Mouse (Mus musculus): ENCODE results near the gene Gm10282.
A peak's percentile ranks its signal among the peaks of the same experiment; 100 is the strongest.

Gm10282 gene

DNA sequence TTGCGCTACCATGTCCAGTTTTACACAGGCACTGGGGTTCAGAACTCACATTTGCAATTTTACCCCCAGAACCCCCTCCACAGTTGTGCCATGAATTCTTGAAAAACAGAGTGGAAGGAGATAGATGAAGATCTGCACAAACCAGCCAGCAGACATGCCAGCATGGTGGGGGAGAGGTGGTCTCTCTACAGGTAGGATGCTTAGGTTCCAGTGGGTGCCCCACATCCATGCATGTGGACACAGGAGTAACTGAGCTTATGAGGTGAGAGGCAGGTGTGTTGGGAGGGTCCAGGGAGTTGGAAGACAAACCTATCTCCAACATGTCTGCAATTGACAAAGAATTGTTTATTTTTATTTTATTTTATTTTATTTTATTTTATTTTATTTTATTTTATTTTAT, 6.1 kb downstream of the Gm10282 start:
- DNase-seq (ENCODE audit: low spot score) = no peak

GRCm38 (mm10) chr8:72296561-72296960, 8.5 kb downstream of the Gm10282 start:
- DNase-seq (ENCODE audit: low spot score) = no peak

DNA sequence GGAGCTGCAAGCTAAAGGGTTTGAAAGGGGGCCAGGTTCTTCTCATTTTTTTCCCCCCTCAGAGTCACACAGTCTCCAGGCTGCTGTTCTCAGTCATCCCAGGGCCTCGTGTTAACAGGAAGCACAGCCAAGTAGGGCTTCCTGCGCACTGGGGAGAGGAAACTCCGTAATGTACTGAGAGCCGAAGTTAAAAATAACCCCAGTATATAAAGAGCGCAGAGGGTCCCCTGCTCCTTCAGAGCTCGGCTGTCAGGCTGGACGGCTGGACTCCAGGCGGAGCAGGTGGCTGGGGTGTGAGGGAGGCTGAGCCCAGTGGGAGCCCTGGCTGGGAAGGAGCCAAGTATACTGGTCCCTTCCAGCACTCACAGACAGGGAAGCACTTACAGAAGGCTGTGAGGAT, 9.4 kb downstream of the Gm10282 start:
- no peak for DNase-seq (ENCODE audit: low spot score)

GRCm38 (mm10) chr8:72295125-72295524, 9.9 kb downstream of the Gm10282 start:
- DNase-seq (ENCODE audit: low spot score) = no peak

DNA sequence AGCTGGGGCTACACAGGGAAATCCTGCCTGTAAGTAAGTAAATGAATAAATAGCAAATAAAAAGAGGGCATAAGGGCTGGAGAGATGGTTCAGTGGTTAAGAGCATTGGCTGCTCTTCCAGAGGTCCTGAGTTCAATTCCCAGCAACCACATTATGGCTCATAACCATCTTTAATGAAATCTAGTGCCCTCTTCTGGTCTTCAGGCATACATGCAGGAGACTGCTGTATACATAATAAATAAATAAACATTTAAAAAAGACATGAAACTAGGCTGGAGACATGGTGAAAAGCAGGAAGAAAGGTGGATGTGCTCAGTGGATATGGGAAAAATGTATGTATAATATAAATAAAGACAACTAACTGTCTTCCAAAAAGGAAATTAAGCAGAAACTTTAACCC, 11.8 kb downstream of the Gm10282 start:
- DNase-seq (ENCODE audit: low spot score) = no peak

GRCm38 (mm10) chr8:72291104-72291503, 14.0 kb downstream of the Gm10282 start:
- DNase-seq (ENCODE audit: low spot score) = no peak

DNA sequence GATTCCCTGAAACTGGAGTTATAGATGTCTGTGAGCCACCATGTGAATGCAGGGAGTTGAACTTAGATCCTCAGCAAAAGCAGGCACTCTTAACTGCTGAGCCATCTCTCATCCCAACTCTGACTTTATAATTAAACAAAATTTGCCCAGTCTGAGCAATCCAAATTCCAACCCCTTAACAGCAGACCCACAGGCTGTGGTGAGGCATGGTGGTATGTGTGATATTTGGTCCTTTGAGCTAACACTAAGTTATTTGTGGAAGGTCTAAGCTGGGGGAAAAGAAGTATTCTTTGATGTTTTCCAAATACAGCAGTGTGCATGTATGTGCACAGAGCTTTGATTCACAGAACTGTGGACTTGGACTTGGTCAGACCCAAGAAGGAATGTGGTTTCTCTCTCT, 16.0 kb downstream of the Gm10282 start:
- DNase-seq (ENCODE audit: low spot score) = no peak

DNA sequence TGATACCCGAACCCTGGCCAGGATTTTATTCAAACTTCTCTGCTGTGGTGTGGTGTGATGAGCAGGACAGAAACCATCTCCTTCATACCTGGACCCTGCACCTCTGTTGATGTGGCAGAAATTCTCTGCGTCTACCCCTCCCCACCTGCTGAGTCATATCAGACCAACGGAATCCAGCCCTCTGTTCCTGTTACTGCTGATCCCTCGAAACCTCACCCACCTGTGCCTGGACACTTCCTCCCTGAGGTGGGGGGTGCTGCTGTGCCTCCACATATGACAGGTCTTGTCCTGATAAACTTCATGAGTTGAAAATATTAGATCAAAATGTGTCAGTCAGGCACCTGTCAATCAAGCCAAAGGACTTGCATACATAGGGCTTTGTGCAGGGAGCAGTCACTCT, 19.8 kb downstream of the Gm10282 start:
- DNase-seq (ENCODE audit: low spot score) = no peak

DNA sequence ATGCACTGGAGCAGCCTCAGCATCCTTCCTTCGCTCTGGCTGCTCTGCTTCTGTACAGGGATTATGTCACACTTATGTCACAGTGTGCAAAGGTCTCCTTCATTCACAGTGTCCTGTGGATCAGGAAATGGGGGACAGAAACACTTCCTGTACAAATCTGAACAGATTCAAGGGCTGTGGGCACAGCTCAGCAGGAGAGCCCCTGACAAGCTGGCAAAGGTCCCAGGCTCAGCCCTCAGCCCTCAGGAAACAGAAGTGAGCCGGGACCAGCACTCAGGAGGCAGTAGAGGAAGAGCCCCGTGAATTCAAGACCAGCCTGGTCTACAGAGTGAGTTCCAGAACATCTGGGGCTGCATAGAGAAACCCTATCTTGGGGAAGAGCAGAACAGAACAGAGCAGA, 23.4 kb downstream of the Gm10282 start:
- no peak for DNase-seq (ENCODE audit: low spot score)

- DNase-seq (ENCODE audit: low spot score) = no peak
Measured at GRCm38 (mm10) chr8:72279151-72279550, 25.9 kb downstream of the Gm10282 start.

- no peak for DNase-seq (ENCODE audit: low spot score)
Measured at GRCm38 (mm10) chr8:72277244-72277643, 27.8 kb downstream of the Gm10282 start.

- no peak for DNase-seq (ENCODE audit: low spot score)
Measured at GRCm38 (mm10) chr8:72273807-72274206, 31.3 kb downstream of the Gm10282 start.

DNA sequence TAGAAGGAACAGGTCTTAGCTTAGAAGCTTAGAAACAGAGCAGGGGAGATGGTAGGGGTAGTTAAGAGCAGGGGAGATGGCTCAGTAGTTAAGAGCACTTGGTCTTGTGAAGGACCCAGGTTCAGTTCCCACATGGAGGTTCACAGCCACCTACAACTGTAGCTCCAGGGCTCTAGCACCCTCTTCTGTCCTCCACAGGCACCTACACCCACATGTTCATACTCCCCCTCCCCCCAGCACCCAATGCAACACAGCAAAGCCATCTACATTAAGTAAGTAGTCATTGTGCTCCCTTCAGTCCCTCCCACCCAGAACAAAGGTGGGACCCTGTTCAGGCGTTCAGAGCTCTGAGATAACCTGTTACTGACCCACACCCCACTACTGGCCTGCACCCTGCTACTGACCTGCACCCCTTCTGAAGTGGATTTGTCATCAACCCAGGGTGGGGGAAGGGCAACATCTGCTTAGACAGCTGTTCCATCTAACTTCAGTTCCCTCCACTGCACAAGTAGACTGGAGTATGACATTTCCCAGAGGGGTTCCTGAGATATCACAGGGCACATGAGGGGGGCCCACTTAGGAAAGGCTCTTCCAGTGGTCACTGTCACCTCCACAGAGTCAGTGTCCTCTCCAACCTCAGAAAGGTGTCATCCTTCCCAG, 31.8 kb downstream of the Gm10282 start:
- no peak for DNase-seq (ENCODE audit: low spot score)

DNA sequence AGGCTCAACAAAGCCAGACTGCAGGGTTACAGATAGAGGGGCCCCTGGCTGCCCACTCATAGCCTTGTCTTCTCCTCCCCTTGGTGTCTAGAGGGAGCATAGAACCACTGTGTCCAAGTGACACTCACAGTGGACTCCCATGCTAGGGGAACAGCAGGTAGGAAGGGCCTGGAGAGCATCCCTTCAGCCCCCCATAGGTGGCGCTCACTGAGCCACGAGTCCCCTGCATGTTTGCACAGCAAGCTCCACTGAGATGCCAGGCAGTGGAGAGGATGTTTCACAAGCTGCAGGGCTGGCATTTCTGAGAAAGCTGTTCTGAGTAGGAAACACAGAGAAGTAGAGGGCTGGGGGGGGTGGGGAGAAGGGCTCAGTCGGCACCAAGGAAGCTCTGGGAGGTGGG, 32.7 kb downstream of the Gm10282 start:
- peak; percentile 32 for DNase-seq (ENCODE audit: low spot score)

- no peak for DNase-seq (ENCODE audit: low spot score)
Measured at GRCm38 (mm10) chr8:72271691-72272090, 33.4 kb downstream of the Gm10282 start.

DNA sequence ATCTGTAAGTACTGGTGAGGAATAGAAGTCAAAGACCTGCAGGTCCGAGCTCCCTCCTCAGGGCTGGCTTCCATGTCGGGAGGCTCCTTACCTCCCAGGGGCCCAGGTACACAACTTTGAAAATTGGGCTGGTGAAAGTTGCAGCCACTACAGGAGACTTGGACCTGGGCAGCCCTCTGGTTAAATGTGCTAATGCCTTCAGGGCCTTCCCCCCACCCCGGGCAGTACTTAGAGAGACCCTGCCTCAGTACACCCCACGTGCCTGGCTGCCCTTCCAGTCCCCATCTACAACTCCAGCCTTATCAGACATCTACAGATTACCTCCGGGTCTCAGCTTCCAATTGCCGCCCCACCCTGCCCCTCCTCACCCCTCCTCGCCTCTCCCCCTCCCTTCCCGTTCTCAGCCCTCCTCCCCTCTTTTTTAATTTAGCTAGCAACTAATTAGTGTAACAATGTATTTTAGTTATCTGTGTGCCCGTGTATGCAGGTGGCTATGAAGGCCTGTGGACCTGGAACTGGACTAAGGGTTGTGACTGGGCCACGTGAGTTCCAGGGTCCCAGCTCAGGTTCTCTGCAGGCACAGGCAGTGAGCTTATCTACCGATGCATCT, 33.9 kb downstream of the Gm10282 start:
- DNase-seq (ENCODE audit: low spot score) = no peak

- DNase-seq (ENCODE audit: low spot score) = no peak
Measured at GRCm38 (mm10) chr8:72270606-72271005, 34.5 kb downstream of the Gm10282 start.

DNA sequence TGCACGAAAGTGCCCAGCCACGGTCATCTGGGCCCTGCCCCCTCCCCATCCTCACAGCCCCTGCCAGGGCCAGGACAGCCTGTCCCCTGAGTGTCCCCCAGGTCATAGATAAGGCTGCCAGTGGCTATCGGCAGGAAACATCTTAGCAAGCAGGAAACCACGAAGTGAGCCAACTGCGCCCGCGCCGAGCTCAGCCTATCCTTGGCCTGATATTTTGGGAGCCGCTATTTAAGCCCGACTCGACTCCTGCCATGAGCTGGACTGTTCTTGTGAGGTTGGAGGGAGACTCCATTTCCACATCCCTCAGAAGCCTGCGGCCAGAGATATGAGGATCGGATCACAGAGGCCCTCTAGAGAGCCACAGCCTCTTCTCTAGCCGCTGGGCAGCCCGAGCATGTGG, 36.7 kb downstream of the Gm10282 start:
- DNase-seq (ENCODE audit: low spot score) = no peak

- no peak for DNase-seq (ENCODE audit: low spot score)
Measured at GRCm38 (mm10) chr8:72267106-72267505, 38.0 kb downstream of the Gm10282 start.

- no peak for DNase-seq (ENCODE audit: low spot score)
Measured at GRCm38 (mm10) chr8:72266671-72267070, 38.4 kb downstream of the Gm10282 start.

DNA sequence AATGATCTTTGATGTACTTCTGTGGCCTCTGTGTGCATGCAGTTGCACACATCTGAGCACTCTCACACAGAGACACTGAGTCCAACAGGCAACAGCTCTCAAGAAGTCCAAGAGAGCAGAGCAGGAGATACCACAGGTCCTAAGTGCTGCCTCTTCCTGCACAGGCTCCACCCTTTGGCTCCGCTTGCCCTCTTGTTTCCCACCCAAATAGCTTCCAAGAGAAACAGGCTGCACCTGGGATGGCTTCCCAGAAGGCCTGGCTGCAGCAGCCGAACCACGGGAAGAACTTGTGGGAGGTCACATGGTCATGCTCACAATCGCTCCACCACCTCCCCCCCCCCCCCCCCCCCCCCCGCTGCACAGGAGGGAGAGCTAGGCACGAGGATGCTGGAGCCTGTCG, 39.7 kb downstream of the Gm10282 start:
- DNase-seq (ENCODE audit: low spot score) = no peak

DNA sequence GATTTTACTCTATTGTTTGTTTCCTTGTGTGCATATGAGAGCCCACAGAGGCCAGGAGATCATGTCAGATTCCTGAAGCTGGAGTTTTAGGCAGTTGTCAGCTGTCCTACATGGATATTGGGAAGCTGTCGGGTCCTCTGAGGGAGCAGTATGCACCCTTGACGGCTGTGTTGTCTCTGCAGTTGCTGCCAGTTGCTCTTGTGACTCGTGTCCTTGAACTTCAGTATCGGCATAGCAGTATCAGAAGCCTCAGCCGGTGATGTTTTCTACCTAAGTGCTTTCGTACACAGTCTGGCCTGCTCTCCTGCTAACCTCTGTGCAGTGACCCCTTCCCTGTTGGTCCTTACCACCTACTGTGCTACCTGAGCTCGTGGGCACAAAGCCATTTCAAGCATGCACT, 41.6 kb downstream of the Gm10282 start:
- DNase-seq (ENCODE audit: low spot score) = no peak

- no peak for DNase-seq (ENCODE audit: low spot score)
Measured at GRCm38 (mm10) chr8:72262756-72263155, 42.3 kb downstream of the Gm10282 start.

DNA sequence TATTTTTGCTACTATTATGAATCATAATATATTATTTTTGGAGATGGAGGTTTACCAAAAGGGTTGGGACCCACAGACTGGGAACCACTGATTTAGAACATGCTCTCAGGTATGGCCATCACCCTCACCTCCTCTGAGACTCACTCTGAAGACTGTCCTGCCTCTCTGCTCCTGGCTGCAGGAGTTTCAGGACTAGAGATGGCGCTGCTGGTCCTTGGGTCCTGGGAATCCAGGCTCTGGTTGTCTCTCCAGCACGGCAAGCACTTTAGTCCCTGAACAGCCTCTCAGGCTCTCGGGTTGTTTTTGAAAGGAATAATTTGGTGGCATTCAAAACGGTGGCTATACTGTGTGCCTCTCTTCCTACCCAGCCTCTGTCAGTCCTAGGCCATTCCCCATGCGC, 43.2 kb downstream of the Gm10282 start:
- no peak for DNase-seq (ENCODE audit: low spot score)

Data from ovary, postnatal 10 days (tissue).